Mouse (Mus musculus): ENCODE results near the gene Adgb. TPM values are rescaled to one million over a fixed set of nuclear protein-coding genes. Genes with fewer than 3 reads are reported as not detected.

Gene Adgb
- total RNA-seq, 4 experiments from 2014 or later: 0.14 TPM; not detected in 3

Other genes starting within 250 kb of the Adgb start
- gene Rab32, start 85.9 kb upstream of the Adgb start, total RNA-seq (2022): 1 to 10 TPM; 1.5 to 3.3 (median 1.8) TPM
- gene Gm10944, start 209.0 kb upstream of the Adgb start, total RNA-seq (2022): not detected

Measured in heart, adult 8-10 months (tissue).